Mouse (Mus musculus): ENCODE data around the gene Hoxb5.

Hoxb5 gene

DNA sequence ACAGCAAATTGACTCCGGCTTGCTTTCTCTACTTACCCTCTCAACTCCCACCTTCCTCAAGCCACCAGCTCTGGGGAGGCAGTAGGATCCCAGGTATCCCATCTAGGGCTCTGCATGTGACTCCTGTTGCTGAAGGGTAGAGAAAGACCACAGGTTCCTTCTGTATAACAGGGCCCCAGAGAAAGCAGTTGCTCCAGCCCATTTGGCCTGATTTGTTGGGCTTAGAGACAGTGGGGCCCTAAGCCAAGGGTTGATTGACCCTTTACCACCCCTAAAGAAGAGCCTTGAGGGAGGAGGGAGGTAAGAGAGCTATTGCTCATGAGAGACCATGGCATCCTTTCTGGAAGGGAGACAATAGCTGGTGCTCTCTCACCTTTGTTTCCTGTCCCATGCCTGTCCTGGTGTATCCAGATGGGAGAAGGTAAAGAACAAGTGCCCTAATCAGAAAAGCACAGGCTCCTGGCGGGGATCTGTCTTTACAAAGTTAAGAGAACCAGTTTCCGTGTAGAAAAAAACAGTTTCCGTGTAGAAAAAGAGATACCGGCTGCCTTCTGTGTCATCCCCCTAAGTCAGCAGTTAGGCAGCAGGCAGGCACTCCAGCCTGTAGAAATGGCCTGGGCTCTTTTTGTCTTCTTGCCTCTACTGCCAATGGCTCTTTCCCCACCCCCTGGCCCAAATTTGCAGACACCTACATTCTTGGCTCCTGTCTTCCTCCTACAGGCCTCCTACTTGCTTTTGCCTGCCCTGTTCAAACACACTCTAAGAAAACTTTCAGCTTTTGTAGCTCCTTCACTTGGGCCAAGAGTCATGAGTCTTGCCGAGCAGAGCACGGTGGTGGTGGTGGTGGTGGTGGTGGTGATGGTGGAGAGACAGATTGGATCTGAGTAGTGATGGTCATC is 36.1 kb downstream of the Hoxb5 start:
- DNase-seq (ENCODE audit: low read depth, low spot score) = no peak

DNA sequence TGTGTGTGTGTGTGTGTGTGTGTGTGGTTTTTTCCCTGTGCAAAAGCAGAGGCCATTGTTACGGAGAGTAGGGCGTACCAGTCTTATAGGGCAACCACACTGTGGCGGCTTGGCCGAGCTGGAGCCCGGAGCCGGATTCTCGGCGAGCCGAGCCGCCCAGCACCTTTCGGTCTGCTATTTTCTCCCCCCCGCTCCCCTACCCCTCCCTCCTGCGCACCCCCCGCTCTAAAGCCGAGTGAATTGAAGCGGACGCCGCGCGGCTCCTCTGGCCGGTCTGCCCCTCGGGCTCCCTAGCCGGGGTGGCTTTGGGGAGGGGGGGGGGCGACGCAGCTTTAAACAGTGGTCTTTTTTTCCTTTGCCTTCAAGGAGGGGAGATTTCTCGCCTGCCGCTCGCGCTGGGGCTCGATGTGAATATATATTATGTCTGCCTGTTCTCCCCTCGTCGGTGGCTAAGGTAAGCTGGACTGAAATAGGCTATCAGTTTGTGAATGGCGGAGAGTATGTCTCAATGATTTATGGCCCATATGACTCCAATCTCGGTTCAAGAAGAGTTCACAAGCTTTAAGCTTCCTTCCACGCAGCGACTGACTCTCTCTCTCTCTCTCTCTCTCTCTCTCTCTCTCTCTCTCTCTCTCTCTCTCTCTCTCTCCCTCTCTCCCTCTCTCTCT is 37.7 kb downstream of the Hoxb5 start:
- DNase-seq (ENCODE audit: low read depth, low spot score) = no peak

DNA sequence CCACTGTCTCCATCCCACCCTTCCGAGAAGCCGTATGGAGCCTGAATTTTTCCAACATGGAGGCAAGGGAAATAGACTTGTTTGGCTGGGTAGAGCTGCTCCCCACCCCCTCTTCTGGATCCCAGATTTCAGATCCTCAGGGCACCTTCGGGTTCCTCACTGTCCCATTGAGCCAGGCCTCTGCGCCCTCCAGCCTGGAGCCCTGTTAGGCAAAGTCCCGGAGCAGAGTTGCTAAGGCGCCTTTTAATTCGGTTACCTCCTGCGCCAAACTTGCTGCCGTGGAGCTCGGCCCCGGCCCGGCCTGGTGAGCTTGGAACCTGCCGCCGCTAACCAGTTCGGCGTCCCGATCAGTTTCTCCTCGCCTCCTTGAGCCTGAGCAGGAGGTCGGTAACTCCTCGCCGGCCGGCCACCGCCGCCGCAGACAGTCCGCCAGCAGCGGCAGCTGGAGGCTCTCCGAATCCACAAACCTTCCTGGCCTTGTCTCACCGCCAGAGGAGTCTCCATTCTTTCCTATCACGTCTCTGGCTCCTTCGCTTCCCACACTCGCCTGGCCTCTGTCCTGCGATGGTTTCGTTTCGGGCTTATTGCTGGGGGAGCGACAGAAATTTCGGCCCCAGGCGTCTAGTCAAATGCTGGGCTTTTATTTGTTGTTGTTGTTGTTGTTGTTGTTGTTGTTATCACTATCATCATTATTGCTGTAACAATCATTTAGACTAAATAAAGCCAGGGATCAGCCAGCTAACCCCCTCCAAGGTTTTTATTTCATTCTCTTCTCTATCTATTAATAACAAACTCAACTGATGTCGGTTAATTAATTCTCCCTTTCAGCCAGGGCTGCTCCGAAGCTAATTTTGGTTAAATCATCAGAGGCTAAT is 38.8 kb downstream of the Hoxb5 start:
- no peak for DNase-seq (ENCODE audit: low read depth, low spot score)

DNA sequence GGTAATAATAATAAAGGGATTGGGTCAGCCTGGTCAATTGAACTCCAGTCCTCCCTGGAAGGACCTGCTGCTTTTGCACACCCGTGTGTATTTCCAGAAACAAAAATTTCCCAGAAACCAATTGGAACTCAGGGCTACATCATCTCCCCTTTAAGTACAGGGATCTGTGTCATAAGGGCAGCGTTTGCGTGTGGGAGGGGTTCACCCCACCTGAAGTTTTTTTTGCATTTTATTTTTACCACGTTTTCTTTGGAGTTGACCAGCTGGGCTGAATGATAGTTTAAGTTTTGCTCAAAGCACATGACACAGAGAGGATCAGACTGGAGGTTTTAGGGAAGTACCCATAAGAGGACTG is 39.4 kb downstream of the Hoxb5 start:
- DNase-seq (ENCODE audit: low read depth, low spot score) = no peak

DNA sequence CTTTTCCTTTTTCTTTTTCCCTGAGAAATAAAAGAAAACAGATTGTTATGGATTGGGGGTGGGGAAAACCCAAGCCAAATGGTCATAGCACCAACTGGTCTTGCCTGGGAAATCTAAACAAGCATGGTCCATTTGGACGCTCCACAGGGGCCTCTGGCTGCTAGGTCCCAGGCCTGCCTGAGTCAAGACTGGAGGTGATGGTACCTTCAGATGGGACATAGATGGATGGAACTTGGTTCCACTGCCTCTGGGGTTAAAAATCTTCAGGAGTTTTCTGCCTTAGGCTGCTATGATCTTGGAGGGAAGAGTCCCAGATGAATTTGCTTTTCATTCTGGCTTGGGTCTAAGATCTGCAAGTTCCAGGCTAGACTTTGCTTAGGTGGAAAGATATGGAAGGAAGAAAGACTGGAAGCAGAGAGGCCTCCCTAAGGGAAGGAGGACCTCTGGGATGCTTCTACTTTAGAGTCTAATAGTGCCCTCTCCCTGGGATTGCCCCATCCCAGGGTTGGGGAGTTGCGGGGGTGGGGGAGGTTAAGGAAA is 40.1 kb downstream of the Hoxb5 start:
- no peak for DNase-seq (ENCODE audit: low read depth, low spot score)

DNA sequence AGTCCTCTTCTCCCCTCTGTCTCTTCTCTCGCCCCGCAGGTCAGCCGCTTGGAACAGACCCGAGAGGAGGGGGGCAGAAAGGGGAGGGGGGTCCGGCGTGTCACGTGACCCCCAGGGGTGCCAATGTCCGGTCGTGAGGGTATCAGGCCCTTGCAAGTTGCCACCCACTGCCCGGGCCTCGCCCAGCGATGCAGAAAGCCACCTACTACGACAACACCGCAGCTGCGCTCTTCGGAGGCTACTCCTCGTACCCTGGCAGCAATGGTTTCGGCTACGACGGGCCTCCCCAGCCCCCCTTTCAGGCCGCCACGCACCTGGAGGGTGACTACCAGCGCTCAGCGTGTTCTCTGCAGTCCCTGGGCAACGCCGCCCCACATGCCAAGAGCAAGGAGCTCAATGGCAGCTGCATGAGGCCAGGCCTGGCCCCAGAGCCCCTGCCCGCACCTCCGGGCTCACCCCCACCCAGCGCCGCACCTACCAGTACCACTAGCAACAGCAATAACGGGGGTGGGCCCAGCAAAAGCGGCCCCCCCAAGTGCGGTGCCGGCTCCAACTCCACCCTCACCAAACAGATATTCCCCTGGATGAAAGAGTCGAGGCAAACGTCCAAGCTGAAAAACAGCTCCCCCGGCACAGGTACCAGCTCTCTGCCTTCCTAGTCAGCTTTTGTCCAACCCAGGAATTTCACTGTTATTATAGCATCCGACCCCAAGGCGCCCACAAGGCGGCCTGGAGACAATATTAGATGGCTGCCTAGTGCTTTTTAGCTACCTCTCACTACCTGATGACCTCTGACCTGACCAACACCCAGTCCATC is 41.1 kb downstream of the Hoxb5 start:
- DNase-seq (ENCODE audit: low read depth, low spot score) = no peak

DNA sequence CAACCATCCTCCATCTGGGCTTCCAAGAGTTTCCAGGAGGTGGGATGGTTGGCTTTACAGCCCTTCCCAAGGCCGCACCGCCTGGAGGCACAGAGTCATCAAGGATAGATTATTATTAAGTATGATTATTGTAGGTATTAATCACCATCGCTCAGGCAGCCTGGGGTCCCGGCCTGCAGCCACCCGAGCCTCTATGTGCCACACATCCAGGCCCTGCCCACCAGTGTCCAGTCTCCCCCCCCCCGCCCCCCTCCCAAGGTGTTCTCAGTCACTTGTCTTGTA is 41.7 kb downstream of the Hoxb5 start:
- DNase-seq (ENCODE audit: low read depth, low spot score) = no peak

DNA sequence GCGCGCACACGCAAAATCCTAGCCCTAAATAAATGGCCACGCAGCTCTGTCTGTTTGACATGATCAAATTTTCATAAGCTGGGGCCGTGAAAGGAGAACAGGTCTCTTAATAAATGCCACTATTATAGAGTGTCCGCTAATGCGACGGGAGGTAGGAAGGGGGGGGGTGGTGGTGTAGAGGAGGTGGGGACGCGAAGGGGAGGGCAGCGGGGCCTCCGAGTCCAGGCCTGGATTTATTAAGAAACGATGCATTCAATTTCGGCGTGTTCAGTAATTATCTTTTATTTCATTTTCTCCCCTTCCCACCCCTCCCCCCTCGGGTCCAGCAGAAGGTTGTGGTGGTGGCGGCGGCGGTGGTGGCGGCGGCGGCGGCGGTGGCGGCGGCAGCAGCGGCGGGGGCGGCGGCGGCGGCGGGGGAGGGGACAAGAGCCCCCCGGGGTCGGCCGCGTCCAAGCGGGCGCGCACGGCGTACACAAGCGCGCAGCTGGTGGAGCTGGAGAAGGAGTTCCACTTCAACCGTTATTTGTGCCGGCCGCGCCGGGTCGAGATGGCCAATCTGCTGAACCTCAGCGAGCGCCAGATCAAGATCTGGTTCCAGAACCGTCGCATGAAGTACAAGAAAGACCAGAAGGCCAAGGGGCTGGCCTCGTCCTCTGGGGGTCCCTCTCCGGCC is 42.2 kb downstream of the Hoxb5 start:
- no peak for DNase-seq (ENCODE audit: low read depth, low spot score)

DNA sequence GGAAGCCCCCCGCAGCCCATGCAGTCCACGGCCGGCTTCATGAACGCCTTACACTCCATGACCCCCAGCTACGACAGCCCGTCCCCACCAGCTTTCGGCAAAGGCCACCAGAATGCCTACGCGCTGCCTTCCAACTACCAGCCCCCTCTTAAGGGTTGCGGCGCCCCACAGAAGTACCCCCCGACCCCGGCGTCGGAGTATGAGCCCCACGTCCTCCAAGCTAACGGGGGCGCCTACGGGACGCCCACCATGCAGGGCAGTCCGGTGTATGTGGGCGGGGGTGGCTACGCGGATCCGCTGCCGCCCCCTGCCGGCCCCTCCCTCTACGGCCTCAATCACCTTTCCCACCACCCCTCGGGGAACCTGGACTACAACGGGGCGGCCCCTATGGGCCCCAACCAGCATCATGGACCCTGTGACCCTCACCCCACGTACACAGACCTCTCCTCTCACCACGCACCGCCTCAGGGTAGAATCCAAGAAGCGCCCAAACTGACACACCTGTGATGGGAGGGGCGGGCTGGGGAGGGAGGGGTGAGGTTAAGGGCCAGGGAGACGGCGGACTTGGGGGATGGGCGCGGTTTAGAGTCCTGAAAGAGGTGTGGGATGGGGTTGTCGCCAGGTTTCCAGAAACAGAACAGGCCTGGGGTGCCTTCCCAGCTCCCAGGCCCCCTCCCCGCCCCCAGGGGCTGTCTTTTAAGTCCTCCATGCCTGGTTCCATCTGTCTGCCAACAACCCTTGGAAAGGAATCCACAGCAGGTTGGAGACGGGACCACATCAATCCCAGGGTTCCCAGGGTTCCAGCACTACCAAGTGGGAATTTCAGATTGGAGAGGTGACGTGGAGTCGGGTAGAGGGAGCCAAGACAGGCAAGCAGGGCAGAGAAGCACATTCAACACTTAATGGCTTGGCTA is 43.0 kb downstream of the Hoxb5 start:
- no peak for DNase-seq (ENCODE audit: low read depth, low spot score)

DNA sequence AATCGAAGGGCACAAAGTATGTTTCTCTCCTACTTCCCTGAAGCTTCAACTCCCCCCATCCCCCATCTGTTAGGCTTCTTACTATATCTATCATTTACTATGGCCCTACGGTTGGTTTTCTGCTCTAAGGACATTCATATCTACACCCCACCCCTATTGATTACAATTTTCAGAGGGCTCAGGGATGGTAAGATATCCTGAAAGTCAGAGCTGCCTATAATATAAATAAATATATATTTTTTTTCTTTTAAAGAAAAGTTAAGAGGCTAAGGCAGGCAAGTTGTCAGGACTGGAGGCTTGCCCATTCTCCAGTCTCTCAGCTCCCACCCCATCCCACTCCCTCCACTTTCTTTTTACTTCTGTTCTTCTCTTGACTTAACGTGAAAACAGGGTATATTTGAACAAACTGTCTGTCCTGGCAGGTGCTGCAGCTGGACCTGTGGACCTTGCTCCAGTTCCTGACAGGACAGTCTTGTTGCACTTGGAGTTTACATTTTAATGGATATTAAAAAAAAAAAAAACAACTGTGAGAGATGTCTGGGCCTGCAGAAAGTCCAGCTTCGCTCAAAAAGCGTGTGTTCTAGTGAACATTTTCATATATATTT is 43.9 kb downstream of the Hoxb5 start:
- no peak for DNase-seq (ENCODE audit: low read depth, low spot score)

DNA sequence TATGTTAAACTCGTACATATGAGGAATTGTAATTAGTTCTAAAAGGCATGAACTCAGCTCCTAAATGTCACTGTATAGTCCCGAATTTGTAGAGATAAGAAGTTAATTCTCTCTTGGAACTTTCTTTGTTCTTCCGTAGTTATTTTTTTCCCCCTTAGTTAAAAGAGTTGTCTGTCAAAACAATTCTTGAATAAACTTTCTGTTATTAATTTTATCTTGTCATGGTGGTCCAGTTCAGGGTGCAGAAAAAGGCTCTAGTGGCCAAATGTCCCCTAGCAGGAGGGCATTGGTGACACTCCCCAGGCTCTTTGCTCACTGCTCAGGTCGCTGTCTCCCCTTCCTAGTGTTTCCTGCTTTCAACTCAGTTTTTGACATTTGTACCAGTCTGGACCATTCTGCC is 44.6 kb downstream of the Hoxb5 start:
- no peak for DNase-seq (ENCODE audit: low read depth, low spot score)

DNA sequence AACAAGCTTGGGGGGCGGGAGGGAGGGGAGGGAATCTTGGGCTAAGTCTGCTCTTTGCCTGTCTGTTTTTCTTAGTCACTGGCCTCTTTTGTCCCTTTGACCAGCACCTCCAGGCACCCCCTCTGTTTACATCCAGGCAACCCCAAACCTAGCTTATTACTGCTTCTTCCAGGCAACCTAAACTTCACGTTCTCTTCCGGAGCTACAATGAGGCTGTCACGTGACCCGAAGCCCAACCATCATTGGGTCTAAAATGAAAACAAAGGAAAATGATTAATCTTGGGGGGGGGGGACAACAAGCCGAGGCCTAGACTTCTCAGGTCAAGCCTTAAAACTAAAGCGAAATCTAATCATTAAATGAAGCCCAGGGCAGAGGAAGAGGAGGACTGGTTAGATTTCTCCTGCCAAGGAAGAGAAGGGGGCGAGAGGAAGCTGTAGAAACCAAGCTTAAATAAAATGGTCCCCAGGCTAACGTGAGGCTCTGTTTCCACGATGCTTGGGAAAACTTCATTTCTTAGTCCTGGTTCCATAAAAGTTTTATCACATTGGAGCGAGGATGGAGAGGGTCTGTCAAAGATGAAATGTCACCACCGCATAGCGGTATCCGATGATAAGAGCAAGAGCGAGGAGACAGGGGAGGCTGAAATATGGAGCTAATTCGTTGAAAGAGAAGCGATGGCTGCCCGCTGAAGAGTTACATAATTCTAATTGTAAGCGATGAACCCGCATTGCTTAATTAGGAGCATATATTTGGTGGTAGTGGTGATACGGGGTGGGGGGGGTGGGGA is 45.2 kb downstream of the Hoxb5 start:
- DNase-seq (ENCODE audit: low read depth, low spot score) = no peak

DNA sequence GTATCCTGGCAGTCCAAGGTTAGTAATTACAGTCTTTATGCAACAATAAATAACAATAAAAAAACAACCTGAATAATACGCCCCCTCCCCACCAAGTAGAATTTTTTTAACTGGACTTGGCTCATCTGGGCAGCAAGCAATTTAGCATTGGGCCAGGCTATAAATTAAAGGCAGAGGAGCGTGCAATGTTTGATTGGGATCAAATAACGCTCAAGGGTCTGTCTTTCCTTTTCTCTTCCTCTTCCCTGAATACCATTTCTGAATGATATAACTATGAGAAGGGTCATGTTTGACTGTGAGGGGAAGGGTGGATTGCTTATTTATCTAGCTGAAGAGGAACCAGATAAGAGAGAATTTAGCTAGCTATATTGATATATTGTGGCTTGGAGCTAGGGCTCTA is 45.9 kb downstream of the Hoxb5 start:
- no peak for DNase-seq (ENCODE audit: low read depth, low spot score)

DNA sequence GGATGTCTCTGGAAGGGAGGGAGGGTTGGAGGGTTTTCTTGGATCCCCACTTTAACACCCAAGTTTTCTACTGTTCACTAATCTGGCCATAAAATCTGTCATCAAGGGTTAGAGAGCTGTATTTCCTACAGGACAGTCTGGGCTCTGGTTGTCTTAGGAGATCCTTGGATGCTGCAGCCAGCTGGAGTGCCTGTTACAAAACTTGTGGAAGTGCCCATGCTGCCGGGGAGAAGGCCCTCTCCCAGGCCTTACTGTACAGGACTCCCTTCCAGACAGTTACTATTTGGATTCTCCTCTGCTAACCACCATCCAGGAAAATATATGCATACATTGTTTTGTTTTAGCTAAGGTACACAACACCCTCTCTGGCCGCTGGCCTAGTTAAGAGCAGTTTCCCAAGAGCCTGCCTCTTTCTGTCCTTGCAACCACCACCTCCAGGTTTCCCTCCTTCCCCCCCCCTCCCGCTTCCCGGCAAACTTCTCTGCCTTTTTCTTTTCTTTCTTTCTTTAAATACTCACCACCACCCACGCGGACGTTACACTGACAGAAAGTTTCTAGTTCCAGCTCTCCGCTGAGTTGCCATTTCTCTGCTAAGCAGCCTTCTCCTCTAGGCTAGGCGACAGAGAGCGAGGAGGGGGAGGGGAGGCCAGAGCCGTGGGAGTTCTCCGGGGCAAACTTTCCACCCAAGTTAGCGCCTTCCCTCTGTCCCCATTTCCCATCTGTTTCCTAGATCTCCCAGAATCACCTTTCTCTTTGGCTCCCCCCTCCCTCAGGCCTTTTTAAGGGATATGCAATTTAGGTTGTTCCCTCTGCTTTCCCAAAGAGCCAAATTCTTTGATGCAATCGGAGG is 46.6 kb downstream of the Hoxb5 start:
- DNase-seq (ENCODE audit: low read depth, low spot score) = no peak

DNA sequence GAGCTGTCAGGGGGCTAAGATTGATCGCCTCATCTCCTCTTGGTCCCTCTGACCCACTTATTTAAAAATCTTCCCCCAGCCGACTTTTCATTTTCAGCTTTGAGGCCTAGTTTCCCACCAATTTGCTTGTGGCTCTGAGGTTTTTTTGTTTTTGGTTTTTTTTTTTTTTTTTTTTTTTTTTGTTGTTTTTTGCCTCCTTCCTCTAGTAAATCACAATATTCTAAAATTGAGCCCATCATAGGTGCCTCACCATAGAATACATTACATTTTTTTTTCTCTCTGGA is 47.1 kb downstream of the Hoxb5 start, which contains the start of gene Hoxb2:
Gene Hoxb2 (plus strand): TSS at position 185 of the 284 bp plus-strand sequence.
- no peak for DNase-seq (ENCODE audit: low read depth, low spot score)

DNA sequence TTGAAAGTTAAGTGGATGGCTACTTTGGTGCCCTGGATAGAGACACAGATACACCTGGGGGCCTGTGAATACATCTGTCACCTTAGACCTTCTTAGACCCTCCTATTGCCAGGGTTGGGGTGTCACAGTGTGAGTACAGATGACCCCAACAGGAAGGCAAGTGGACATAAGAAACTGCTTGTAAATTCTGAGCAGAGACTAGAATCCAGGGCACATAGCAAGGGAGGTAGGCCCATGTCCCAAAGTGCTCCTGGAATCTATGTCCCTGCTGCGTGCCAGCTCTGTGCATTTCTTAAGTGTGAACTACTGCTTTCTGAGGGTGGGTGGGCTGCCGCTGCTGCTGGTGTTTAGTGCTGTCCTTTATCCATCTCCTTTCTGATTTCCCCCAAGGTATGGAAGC is 47.7 kb downstream of the Hoxb5 start:
- no peak for DNase-seq (ENCODE audit: low read depth, low spot score)

DNA sequence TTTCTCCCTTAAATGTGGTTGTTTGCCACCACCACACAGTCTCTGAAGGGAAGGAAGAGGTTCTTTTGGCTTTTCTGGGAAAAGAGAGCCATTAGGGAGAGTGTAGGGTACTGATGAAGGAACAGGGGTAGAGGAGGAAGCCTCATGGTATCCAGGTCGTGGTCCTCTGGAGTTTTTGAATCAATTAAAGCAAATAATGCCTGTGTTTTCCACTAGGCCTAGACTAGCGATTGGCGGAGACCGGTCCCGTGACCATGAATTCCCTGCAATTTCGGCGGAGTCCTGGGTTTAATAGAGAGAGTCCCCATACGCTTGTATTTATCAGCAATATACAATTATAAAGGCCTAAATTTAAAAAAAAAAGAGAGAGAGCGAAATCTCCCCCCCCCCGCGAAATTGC is 48.2 kb downstream of the Hoxb5 start:
- DNase-seq (ENCODE audit: low read depth, low spot score) = no peak

DNA sequence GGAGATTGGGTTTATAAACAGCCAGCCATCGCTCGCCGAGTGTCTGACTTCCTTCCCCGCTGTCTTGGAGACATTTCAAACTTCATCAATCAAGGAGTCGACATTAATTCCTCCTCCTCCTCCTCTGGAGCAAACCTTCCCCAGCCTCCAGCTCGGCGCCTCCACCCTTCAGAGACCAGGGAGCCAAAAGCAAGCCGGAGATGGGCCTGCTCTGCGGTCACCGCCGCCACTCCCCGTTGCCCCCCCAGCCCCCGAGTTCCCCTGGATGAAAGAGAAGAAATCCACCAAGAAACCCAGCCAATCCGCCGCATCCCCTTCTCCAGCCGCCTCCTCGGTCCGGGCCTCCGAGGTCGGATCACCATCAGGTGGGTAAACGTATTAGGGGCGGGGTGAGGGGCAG is 48.7 kb downstream of the Hoxb5 start:
- no peak for DNase-seq (ENCODE audit: low read depth, low spot score)
